31 mouse cellular contexts compared by ENCODE assay signal in the genomic region with DNA sequence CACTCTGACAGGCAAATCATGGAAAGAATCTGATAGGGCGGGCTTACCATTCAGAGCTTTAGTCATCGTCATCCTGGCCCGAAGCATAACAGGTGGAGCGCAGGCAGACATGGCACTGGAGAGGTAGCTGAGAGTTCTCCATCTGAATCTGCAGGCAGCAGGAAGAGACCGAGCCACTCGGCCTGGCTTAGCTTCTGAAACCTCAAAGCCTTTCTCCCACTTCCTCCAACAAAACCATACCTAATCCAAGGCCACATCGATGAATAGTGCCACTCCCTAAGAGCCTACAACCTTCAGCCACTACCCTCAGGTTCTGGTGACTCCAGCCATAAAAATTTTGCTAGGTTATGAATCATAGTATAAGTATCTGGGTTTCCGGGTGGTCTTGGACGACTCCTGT. TPM values are rescaled to one million over a fixed set of nuclear protein-coding genes. Genes with fewer than 3 reads are reported as not detected.
A peak's percentile ranks its signal among the peaks of the same experiment; 100 is the strongest.
DNase-seq lines count a peak whose midpoint lies in the region; ATAC-seq and TF ChIP-seq lines count a peak whose summit lies in the region.
"Had no signal": no experiment of that assay in that cellular context is flagged by ENCODE, and none has a peak within 500 bp of the region (broad histone marks: within the 10 kb centered on the region; RNA-seq: fewer than 3 reads in every experiment).

No protein-coding gene starts in this region.

- H3K9ac ChIP-seq in embryonic facial prominence, embryonic 14.5 days (ENCODE audit: low read depth, low read length) = no peak overlapping the region
- no peak overlapping the region for H3K9ac ChIP-seq in intestine, postnatal 0 days (ENCODE audit: low read depth, low read length)
- H3K9ac ChIP-seq in stomach, postnatal 0 days (ENCODE audit: low read length) = no peak overlapping the region
- H3K9ac ChIP-seq: embryonic facial prominence, embryonic 12.5 days; forebrain, embryonic 15.5 days; heart, embryonic 12.5 days; hindbrain, embryonic 13.5 days; limb, embryonic 12.5 days; liver, embryonic 15.5 days; midbrain, embryonic 12.5 days had no signal

- no peaks in the 10 kb centered on the region for H3K9me3 ChIP-seq in embryonic facial prominence, embryonic 14.5 days (ENCODE audit: control insufficient read depth, low read length)
- H3K9me3 ChIP-seq in embryonic facial prominence, embryonic 10.5 days = no peaks in the 10 kb centered on the region
- no peaks in the 10 kb centered on the region for H3K9me3 ChIP-seq in intestine, postnatal 0 days (ENCODE audit: control insufficient read depth)
- no peaks in the 10 kb centered on the region for H3K9me3 ChIP-seq in stomach, postnatal 0 days (ENCODE audit: control insufficient read depth, low read length)
- H3K9me3 ChIP-seq: embryonic facial prominence, embryonic 12.5 days; forebrain, embryonic 10.5 days; forebrain, embryonic 15.5 days; G1E; hindbrain, embryonic 13.5 days; liver, embryonic 15.5 days; midbrain, embryonic 12.5 days had no signal

- ATAC-seq in embryonic facial prominence, embryonic 14.5 days (ENCODE audit: low read depth) = 0 out of 2 replicates have a peak, but pooled peaks have one; percentile 16
- peak; percentile 39 for ATAC-seq in common myeloid progenitor, adult 5-6 weeks (replicated peaks; ENCODE audit: low read depth, poor library complexity, severe bottlenecking)
- ATAC-seq in intestine, postnatal 0 days = peak; percentile 48; the same call in 1 of the 2 replicates
- peak; percentile 82 for ATAC-seq in stomach, postnatal 0 days (ENCODE audit: low FRiP score, low TSS enrichment)

- TF ChIP-seq CTCF in intestine, postnatal 0 days (IDR thresholded peaks at IDR 0.05; ENCODE audit: low read depth) = no peak
- TF ChIP-seq CTCF in stomach, postnatal 0 days (IDR thresholded peaks at IDR 0.05; ENCODE audit: low read depth) = no peak

- TF ChIP-seq EP300 in stomach, postnatal 0 days (optimal IDR thresholded peaks at IDR 0.05) = no peak

- WGBS in embryonic facial prominence, embryonic 14.5 days = 80% methylated on average over 9 of the region's 9 CpGs
- WGBS in embryonic facial prominence, embryonic 10.5 days = 89% methylated on average over 9 of the region's 9 CpGs
- 47% methylated on average over 9 of the region's 9 CpGs for WGBS in intestine, postnatal 0 days
- 63% methylated on average over 9 of the region's 9 CpGs for WGBS in stomach, postnatal 0 days

- H3K4me3 ChIP-seq in embryonic facial prominence, embryonic 14.5 days (ENCODE audit: low read depth, low read length) = no peak overlapping the region
- no peak overlapping the region for H3K4me3 ChIP-seq in embryonic facial prominence, embryonic 10.5 days
- no peak overlapping the region for H3K4me3 ChIP-seq in intestine, postnatal 0 days (ENCODE audit: low read depth, low read length)
- no peak overlapping the region for H3K4me3 ChIP-seq in stomach, postnatal 0 days (ENCODE audit: low read depth, low read length)
- H3K4me3 ChIP-seq: embryonic facial prominence, embryonic 12.5 days; forebrain, embryonic 10.5 days; forebrain, embryonic 15.5 days; gastrocnemius, adult 2 months; heart, adult 2 months; heart, embryonic 12.5 days; hindbrain, embryonic 13.5 days; limb, embryonic 12.5 days; liver, embryonic 15.5 days; megakaryocyte, embryonic 14.5 days; midbrain, embryonic 12.5 days had no signal

- no peak overlapping the region for H3K4me2 ChIP-seq in embryonic facial prominence, embryonic 14.5 days (ENCODE audit: low read depth, low read length)
- no peak overlapping the region for H3K4me2 ChIP-seq in intestine, postnatal 0 days (replicated peaks; ENCODE audit: low read depth)
- no peak overlapping the region for H3K4me2 ChIP-seq in stomach, postnatal 0 days (replicated peaks; ENCODE audit: low read depth)
- H3K4me2 ChIP-seq: embryonic facial prominence, embryonic 12.5 days; forebrain, embryonic 15.5 days; heart, embryonic 12.5 days; hindbrain, embryonic 13.5 days; limb, embryonic 12.5 days; liver, embryonic 15.5 days; midbrain, embryonic 12.5 days had no signal

- no peak for DNase-seq in embryonic facial prominence, embryonic 14.5 days (ENCODE audit: low spot score)
- no peak for DNase-seq in embryonic facial prominence, embryonic 10.5 days (ENCODE audit: low spot score)
- no peak for DNase-seq in stomach, postnatal 0 days (ENCODE audit: low spot score)
- no peak for DNase-seq in layer of hippocampus, adult 18-20 months (ENCODE audit: low spot score in 2 of 2)
- no peak for DNase-seq in cerebellum, adult 11 months
- DNase-seq in adrenal gland, postnatal 10 days = no peak
- DNase-seq: adrenal gland, postnatal 14 days; cerebellum, adult 8-10 months; cerebellum, postnatal 25 days; gastrocnemius, adult 2 months; gastrocnemius, postnatal 36 days; heart, adult 2 months; heart, postnatal 4 days; kidney, adult 8-10 months; kidney, postnatal 4 days; layer of hippocampus, postnatal 36 days; lung, postnatal 4 days; thymus, postnatal 14 days had no signal

- no peaks in the 10 kb centered on the region for H3K27me3 ChIP-seq in embryonic facial prominence, embryonic 14.5 days (replicated peaks; ENCODE audit: control insufficient read depth, insufficient read depth, low read length)
- no peaks in the 10 kb centered on the region for H3K27me3 ChIP-seq in embryonic facial prominence, embryonic 10.5 days (replicated peaks; ENCODE audit: low read depth, poor library complexity, severe bottlenecking)
- H3K27me3 ChIP-seq in intestine, postnatal 0 days (replicated peaks; ENCODE audit: control insufficient read depth, insufficient read depth, low read length) = no peaks in the 10 kb centered on the region
- H3K27me3 ChIP-seq in stomach, postnatal 0 days (ENCODE audit: control insufficient read depth, insufficient read depth, low read length) = no peaks in the 10 kb centered on the region
- H3K27me3 ChIP-seq: embryonic facial prominence, embryonic 12.5 days; forebrain, embryonic 15.5 days; heart, embryonic 12.5 days; hindbrain, embryonic 13.5 days; limb, embryonic 12.5 days; liver, embryonic 15.5 days; megakaryocyte, embryonic 14.5 days; midbrain, embryonic 12.5 days had no signal

- no peak overlapping the region for H3K27ac ChIP-seq in embryonic facial prominence, embryonic 14.5 days (replicated peaks; ENCODE audit: low read depth, low read length)
- H3K27ac ChIP-seq in embryonic facial prominence, embryonic 10.5 days (replicated peaks) = no peak overlapping the region
- H3K27ac ChIP-seq in intestine, postnatal 0 days (ENCODE audit: low read depth, low read length) = no peak overlapping the region
- no peak overlapping the region for H3K27ac ChIP-seq in stomach, postnatal 0 days (replicated peaks)
- H3K27ac ChIP-seq: embryonic facial prominence, embryonic 12.5 days; forebrain, embryonic 10.5 days; forebrain, embryonic 15.5 days; gastrocnemius, adult 2 months; heart, adult 2 months; hindbrain, embryonic 13.5 days; kidney, postnatal 0 days; limb, embryonic 12.5 days; liver, embryonic 15.5 days; midbrain, embryonic 12.5 days had no signal

- H3K4me1 ChIP-seq in embryonic facial prominence, embryonic 14.5 days (ENCODE audit: control insufficient read depth, insufficient read depth, low read length) = peaks cover 23% of the 10 kb centered on the region
- H3K4me1 ChIP-seq in embryonic facial prominence, embryonic 10.5 days = peaks cover 42% of the 10 kb centered on the region
- peaks cover 12% of the 10 kb centered on the region for H3K4me1 ChIP-seq in intestine, postnatal 0 days (replicated peaks; ENCODE audit: control insufficient read depth, insufficient read depth, low read length)
- H3K4me1 ChIP-seq in stomach, postnatal 0 days (replicated peaks; ENCODE audit: control insufficient read depth, insufficient read depth) = 0 out of 2 replicates have a peak, but pooled peaks cover 6% of the 10 kb centered on the region

- no peaks in the 10 kb centered on the region for H3K36me3 ChIP-seq in embryonic facial prominence, embryonic 14.5 days (ENCODE audit: control insufficient read depth, insufficient read depth, low read length)
- H3K36me3 ChIP-seq in embryonic facial prominence, embryonic 10.5 days (replicated peaks) = peaks cover 16% of the 10 kb centered on the region
- no peaks in the 10 kb centered on the region for H3K36me3 ChIP-seq in intestine, postnatal 0 days (ENCODE audit: control insufficient read depth, insufficient read depth)
- no peaks in the 10 kb centered on the region for H3K36me3 ChIP-seq in stomach, postnatal 0 days (ENCODE audit: control insufficient read depth, insufficient read depth, low read length)
- H3K36me3 ChIP-seq: embryonic facial prominence, embryonic 12.5 days; forebrain, embryonic 15.5 days; midbrain, embryonic 12.5 days had no signal

RNA-seq across cellular contexts. Expression of gene Usp6nl, which starts 27.7 kb away (rescaled TPM):
- 8.0 and 8.5 TPM in 2 replicates for polyA plus RNA-seq in embryonic facial prominence, embryonic 14.5 days (2014; fragmentation: Nextera tagmentation; extraction: Ambion mirVana)
- 9.4 and 11.6 TPM in 2 replicates for polyA plus RNA-seq in embryonic facial prominence, embryonic 10.5 days (2016; fragmentation: Nextera tagmentation; extraction: Ambion mirVana)
- 14.2 and 24.0 TPM in 2 replicates for total RNA-seq in common myeloid progenitor, adult 5-6 weeks (2017)
- polyA plus RNA-seq in intestine, postnatal 0 days (2015; fragmentation: Nextera tagmentation; extraction: Ambion mirVana) = 6.8 and 7.7 TPM in 2 replicates
- 7.4 and 8.9 TPM in 2 replicates for polyA plus RNA-seq in stomach, postnatal 0 days (2015; fragmentation: Nextera tagmentation; extraction: Ambion mirVana)
- 10 to 100 TPM; 11.8 to 12.5 TPM for total RNA-seq in layer of hippocampus, adult 18-20 months (2021)
- total RNA-seq in adrenal gland, postnatal 10 days (2021) = 10 to 100 TPM; 27.1 to 28.7 TPM

Comparison
In these comparisons a context has a peak if more than half of its experiments do, and no peak if none do; other contexts are left out.
1. ATAC-seq: peak in every context shown above with its lines; median percentile 82 in stomach, postnatal 0 days; 48 in intestine, postnatal 0 days; 39 in common myeloid progenitor, adult 5-6 weeks; 16 in embryonic facial prominence, embryonic 14.5 days.